Comparison of ENCODE assay signal across 8 mouse cellular contexts in the genomic region with DNA sequence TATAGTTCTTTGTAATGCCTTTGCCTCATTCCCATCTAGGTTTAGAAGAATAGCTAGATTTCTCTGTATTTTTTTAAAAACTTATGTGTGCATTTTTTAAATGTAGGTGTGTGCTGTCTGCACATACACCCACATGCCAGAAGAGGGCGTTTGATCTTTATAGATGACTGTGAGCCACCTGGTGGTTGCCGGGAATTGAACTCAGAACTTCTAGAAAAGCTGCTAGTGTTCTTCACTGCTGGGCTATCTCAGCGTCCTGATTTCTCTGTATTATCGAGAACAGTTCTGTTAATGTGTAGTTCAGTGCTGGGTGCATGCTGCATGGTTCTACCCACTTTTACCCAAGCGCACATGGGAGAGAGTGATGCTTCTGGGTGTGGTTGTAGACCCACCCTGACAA. TPM values are rescaled to one million over a fixed set of nuclear protein-coding genes. Genes with fewer than 3 reads are reported as not detected.
DNase-seq lines count a peak whose midpoint lies in the region; ATAC-seq lines count a peak whose summit lies in the region.

No protein-coding gene starts in this region.

- H3K9ac ChIP-seq in limb, embryonic 11.5 days (ENCODE audit: low read length), result no peak overlapping the region
- no peak overlapping the region for H3K9ac ChIP-seq in limb, embryonic 13.5 days

- no peaks in the 10 kb centered on the region for H3K36me3 ChIP-seq in limb, embryonic 11.5 days (ENCODE audit: control insufficient read depth, insufficient read depth, low read length)
- peaks cover 42% of the 10 kb centered on the region for H3K36me3 ChIP-seq in limb, embryonic 10.5 days
- peaks cover 8% of the 10 kb centered on the region for H3K36me3 ChIP-seq in limb, embryonic 13.5 days

- H3K4me3 ChIP-seq in limb, embryonic 11.5 days (ENCODE audit: low read depth, low read length), result no peak overlapping the region
- no peak overlapping the region for H3K4me3 ChIP-seq in limb, embryonic 10.5 days
- H3K4me3 ChIP-seq in limb, embryonic 13.5 days, result no peak overlapping the region

- H3K27me3 ChIP-seq in limb, embryonic 11.5 days (ENCODE audit: control insufficient read depth, insufficient read depth, low read length), result no peaks in the 10 kb centered on the region
- H3K27me3 ChIP-seq in limb, embryonic 10.5 days (ENCODE audit: low read depth, poor library complexity, severe bottlenecking), result no peaks in the 10 kb centered on the region
- no peaks in the 10 kb centered on the region for H3K27me3 ChIP-seq in limb, embryonic 13.5 days

- H3K27ac ChIP-seq in limb, embryonic 11.5 days (replicated peaks; ENCODE audit: low read depth, low read length), result no peak overlapping the region
- no peak overlapping the region for H3K27ac ChIP-seq in limb, embryonic 10.5 days
- H3K27ac ChIP-seq in limb, embryonic 13.5 days, result no peak overlapping the region

- no peak overlapping the region for H3K4me2 ChIP-seq in limb, embryonic 11.5 days (ENCODE audit: low read depth, severe bottlenecking)
- 0 out of 2 replicates have a peak overlapping the region, but pooled peaks have one; percentile 1 for H3K4me2 ChIP-seq in limb, embryonic 13.5 days (replicated peaks)

- peaks cover 6% of the 10 kb centered on the region; the same call in 1 of the 2 replicates for H3K4me1 ChIP-seq in limb, embryonic 11.5 days (ENCODE audit: control insufficient read depth, insufficient read depth, low read length)
- peaks cover 18% of the 10 kb centered on the region for H3K4me1 ChIP-seq in limb, embryonic 10.5 days
- H3K4me1 ChIP-seq in limb, embryonic 13.5 days, result peaks cover 26% of the 10 kb centered on the region

- no peak for ATAC-seq in limb, embryonic 11.5 days (ENCODE audit: insufficient number of reproducible peaks, low FRiP score, low TSS enrichment, low read depth)
- no peak for ATAC-seq in limb, embryonic 13.5 days (ENCODE audit: low FRiP score, low read depth)

- WGBS in limb, embryonic 11.5 days, result 65% methylated on average over 5 of the region's 5 CpGs
- 71% methylated on average over 5 of the region's 5 CpGs for WGBS in limb, embryonic 10.5 days
- WGBS in limb, embryonic 13.5 days, result 76% methylated on average over 5 of the region's 5 CpGs

- no peaks in the 10 kb centered on the region for H3K9me3 ChIP-seq in limb, embryonic 11.5 days (ENCODE audit: control insufficient read depth, low read length)
- no peaks in the 10 kb centered on the region for H3K9me3 ChIP-seq in limb, embryonic 10.5 days (replicated peaks)
- H3K9me3 ChIP-seq in limb, embryonic 13.5 days, result no peaks in the 10 kb centered on the region

- peak; percentile 51 to 64 for DNase-seq in cerebellum, postnatal 10 days
- DNase-seq in cerebellum, adult 9-11 months, result no peak
- DNase-seq in limb, embryonic 11.5 days (ENCODE audit: low spot score), result peak; percentile 24
- no peak for DNase-seq in limb, embryonic 10.5 days (ENCODE audit: low spot score)
- DNase-seq in cerebellum, postnatal 14 days, result peak; percentile 41 to 67
- peak; percentile 42 for DNase-seq in spleen, adult 12 weeks (ENCODE audit: low spot score)
- DNase-seq in urinary bladder, postnatal 10 days (ENCODE audit: low spot score), result no peak

RNA-seq across cellular contexts. Expression of a gene that starts 2.5 kb away (rescaled TPM):
- 75.3 and 80.9 TPM in 2 replicates for polyA plus RNA-seq in limb, embryonic 11.5 days (2014; fragmentation: Nextera tagmentation; extraction: Ambion mirVana)
- 86.6 and 97.6 TPM in 2 replicates for polyA plus RNA-seq in limb, embryonic 10.5 days (2016; fragmentation: Nextera tagmentation; extraction: Ambion mirVana)
- polyA plus RNA-seq in limb, embryonic 13.5 days (2015; fragmentation: Nextera tagmentation; extraction: Ambion mirVana), result 101 and 102 TPM in 2 replicates

RNA-seq across cellular contexts. Expression of a gene that starts 25.9 kb away (rescaled TPM):
- 165 and 175 TPM in 2 replicates for polyA plus RNA-seq in limb, embryonic 11.5 days (2014; fragmentation: Nextera tagmentation; extraction: Ambion mirVana)
- 176 and 185 TPM in 2 replicates for polyA plus RNA-seq in limb, embryonic 10.5 days (2016; fragmentation: Nextera tagmentation; extraction: Ambion mirVana)
- 162 and 169 TPM in 2 replicates for polyA plus RNA-seq in limb, embryonic 13.5 days (2015; fragmentation: Nextera tagmentation; extraction: Ambion mirVana)

RNA-seq across cellular contexts. Expression of a gene that starts 29.8 kb away (rescaled TPM):
- polyA plus RNA-seq in limb, embryonic 11.5 days (2014; fragmentation: Nextera tagmentation; extraction: Ambion mirVana), result 0.08 and 0.21 TPM in 2 replicates
- 0.08 and 0.21 TPM in 2 replicates for polyA plus RNA-seq in limb, embryonic 10.5 days (2016; fragmentation: Nextera tagmentation; extraction: Ambion mirVana)
- polyA plus RNA-seq in limb, embryonic 13.5 days (2015; fragmentation: Nextera tagmentation; extraction: Ambion mirVana), result 0.08 and 0.18 TPM in 2 replicates

Comparison
In these comparisons a context has a peak if more than half of its experiments do, and no peak if none do; other contexts are left out.
1. DNase-seq: peak in cerebellum, postnatal 10 days (2 of 2), limb, embryonic 11.5 days (single experiment), cerebellum, postnatal 14 days (2 of 2) and spleen, adult 12 weeks (single experiment); none in cerebellum, adult 9-11 months (single experiment), limb, embryonic 10.5 days (single experiment) and urinary bladder, postnatal 10 days (single experiment).